Mouse (Mus musculus): ENCODE results near the gene Nav3.

The Nav3 gene

GRCm38 (mm10) chr10:109920607-109921187, 535.3 kb downstream of the Nav3 start:
- DNase-seq (ENCODE audit: low spot score in 2 of 2), result peak; percentile 35 to 52

DNA sequence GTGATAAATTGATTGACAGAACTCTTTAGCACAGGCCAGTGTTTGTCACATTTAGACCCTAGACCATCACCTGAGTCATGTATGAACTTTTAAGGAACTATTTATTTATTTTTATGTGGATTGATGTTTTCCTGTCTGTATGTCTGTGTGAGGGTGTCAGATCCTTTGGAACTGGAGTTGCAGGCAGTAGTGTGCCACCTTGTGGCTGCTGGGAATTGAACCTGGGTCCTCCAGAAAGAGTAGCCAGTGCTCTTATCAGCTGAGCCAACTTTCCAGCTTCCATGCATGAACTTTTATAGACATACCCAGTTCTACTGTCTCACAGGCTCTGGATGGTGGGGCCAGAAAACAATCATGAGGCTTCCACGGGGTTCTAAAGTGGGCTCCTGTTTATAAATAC, 536.5 kb downstream of the Nav3 start:
- DNase-seq (ENCODE audit: low spot score in 2 of 2), result no peak

DNA sequence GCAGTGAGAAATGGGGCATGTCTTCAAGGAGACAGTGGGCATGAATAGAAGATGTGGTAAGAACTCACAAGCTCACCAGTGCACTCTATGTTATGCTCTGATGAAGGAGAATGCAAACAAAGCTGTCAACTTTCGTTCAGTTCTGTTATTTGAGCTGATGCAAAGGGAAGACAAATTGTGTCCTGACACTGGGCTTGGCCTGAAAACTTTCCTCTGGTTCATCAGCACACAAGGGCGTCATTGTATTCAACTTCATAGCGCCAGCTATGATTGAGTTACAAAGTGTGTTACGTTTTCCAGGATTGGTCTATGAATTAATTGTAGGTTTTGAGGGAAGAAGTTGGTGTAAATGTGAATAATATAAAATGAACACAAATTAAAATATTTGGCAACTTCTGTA, 548.8 kb downstream of the Nav3 start:
- no peak for DNase-seq (ENCODE audit: low spot score in 2 of 2)

DNA sequence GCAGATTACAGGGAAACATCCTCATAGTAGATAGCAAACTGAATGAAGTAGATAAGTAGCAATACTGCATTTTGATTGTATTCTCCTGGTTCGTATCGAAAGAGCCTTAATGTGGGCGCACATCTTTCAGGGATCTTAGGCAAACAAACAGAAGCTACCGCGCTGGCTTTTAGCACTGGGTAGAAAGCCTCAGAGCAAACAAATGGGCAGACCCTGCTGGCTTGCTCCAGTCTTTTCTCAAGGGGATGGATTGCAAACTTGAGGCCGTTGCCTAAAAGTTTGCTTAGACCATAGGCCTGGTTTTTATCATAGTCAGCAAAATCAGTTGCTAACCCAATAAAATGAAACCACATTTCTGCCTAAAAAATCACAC, 549.6 kb downstream of the Nav3 start:
- DNase-seq (ENCODE audit: low spot score in 2 of 2), result no peak

- DNase-seq (ENCODE audit: low spot score in 2 of 2), result no peak
These were observed 550.2 kb downstream of the Nav3 start for GRCm38 (mm10) chr10:109905649-109906412.

- no peak for DNase-seq (ENCODE audit: low spot score in 2 of 2)
These were observed 551.2 kb downstream of the Nav3 start for GRCm38 (mm10) chr10:109904841-109905240.

DNA sequence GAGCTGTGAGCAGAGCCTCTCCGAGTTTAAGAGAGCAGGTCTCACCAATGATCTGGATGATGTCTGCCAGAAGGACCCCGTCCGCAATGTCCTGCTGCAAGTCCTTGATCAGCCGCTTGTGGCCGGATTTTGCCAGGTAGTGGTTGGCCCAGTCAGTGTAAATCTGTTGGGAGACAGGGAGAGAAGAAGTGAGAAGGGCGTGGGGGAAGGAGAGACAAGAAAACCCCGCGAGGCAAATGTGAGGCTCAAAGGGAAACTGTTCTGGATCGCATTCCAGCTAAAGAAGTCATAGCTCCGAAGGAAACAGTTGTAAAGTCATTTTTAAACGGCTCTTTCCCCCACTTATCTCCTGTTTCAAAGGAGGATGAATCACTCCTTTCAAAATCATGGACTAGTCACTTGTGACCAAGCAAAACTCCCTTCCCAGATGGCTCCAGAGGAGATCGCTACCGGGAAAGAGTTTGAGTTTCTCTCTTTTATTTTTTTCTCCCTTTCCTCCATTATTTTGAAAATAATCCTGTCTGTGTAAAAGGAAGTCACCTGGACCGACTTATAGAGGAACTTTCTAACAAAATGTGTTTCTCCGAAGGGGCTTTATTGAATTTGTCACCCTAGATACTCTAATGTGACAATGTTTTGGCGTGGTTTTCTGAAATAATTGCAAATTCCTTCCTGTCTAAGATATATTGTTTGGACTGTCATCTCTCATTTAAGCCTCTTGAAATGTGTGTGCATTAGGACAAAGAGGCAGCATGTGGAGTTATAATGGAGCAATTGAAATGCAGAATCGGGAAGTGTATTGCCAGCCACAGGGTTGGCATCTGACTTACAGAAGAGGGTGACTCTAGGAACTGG, 552.1 kb downstream of the Nav3 start:
- DNase-seq (ENCODE audit: low spot score in 2 of 2), result no peak

- DNase-seq (ENCODE audit: low spot score in 2 of 2), result no peak
These were observed 552.8 kb downstream of the Nav3 start for GRCm38 (mm10) chr10:109903241-109903640.

DNA sequence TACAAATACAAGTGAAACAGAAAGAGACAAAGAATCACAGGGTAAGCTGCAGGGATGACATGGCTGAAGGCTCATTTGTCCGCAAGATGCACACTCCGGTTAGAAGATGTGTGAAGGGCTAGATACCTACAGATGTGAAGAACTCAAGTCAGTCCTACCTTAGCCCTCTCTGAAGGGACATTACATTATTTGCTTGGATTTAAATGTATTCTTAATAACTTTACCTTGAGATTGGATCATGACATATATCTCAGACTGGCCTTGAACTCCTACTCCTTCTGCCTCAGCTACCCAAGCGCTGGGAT, 566.9 kb downstream of the Nav3 start:
- no peak for DNase-seq (ENCODE audit: low spot score in 2 of 2)

GRCm38 (mm10) chr10:109888355-109889170, 567.4 kb downstream of the Nav3 start:
- DNase-seq (ENCODE audit: low spot score in 2 of 2), result no peak

- no peak for DNase-seq (ENCODE audit: low spot score in 2 of 2)
These were observed 568.8 kb downstream of the Nav3 start for GRCm38 (mm10) chr10:109887160-109887559.

- no peak for DNase-seq (ENCODE audit: low spot score in 2 of 2)
These were observed 579.9 kb downstream of the Nav3 start for GRCm38 (mm10) chr10:109876107-109876506.

- DNase-seq (ENCODE audit: low spot score in 2 of 2), result no peak
These were observed 580.6 kb downstream of the Nav3 start for GRCm38 (mm10) chr10:109875312-109875830.

DNA sequence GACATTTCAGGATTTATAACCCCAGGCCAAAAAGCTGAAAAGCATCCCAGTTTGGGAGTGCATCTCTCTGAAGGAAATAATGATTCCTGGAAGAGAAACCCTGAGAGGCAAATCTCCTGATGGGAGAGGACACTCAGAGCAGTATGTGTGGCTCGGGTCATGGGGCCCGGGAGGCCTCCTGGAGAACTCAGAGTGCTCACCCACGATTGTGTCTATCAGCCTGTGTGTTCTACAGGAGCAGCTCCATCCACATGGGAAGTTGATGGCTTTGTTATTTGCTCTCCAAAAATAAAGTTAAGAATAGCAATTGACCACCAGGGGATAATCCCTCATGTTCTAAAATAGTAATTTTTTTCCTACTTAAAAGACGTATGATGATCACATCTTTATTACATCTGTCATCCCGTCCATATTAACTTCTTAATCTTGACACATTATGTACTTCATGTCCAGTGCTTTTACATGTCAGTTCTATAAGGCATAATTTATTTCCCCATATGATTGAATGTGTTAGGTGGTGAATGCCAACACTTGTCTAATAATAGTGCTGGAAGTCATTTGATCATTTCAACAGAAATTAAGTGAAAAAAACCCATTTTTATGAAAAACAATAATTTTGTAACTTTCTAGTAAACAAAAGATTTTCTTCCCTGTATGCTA, 581.2 kb downstream of the Nav3 start:
- no peak for DNase-seq (ENCODE audit: low spot score in 2 of 2)

DNA sequence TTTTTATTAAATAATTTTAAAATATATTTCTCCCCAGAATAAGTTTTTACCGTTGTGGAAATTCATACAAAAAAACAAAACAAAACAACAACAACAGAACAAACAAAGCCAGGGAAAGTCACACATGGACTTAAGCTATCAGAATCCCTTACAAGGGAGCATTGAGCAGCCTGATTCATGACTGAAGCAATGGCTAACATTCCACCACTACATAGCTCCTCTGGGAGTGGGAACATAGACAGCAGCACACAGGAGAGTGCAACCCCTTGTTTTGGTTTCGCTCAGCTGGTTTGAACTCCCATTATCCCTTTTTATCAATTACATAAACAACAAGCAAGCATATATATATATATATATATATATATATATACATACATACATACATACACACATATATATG, 589.9 kb downstream of the Nav3 start:
- DNase-seq (ENCODE audit: low spot score in 2 of 2), result no peak

- DNase-seq (ENCODE audit: low spot score in 2 of 2), result no peak
These were observed 590.6 kb downstream of the Nav3 start for GRCm38 (mm10) chr10:109865391-109865790.

DNA sequence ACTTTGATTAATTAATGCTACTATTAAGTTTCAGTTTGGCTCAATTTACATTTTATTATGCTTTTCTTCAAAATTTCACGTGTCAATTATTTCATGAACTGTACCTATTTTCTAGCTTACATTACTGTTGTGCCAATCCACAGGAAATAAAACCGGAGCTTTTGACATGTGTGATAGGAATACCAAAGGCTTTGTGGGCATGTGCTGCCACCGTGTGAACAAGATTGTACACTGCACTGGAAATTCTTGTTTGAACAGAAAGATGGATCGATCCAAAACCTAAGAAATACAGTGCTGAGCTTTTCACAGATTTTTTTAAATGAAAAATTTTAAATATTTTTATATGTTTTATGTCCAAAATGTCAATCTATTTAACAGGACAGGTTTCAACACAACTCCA, 591.3 kb downstream of the Nav3 start:
- no peak for DNase-seq (ENCODE audit: low spot score in 2 of 2)

- DNase-seq (ENCODE audit: low spot score in 2 of 2), result no peak
These were observed 594.7 kb downstream of the Nav3 start for GRCm38 (mm10) chr10:109861275-109861674.

GRCm38 (mm10) chr10:109858568-109858967, 597.4 kb downstream of the Nav3 start:
- DNase-seq (ENCODE audit: low spot score in 2 of 2), result no peak

DNA sequence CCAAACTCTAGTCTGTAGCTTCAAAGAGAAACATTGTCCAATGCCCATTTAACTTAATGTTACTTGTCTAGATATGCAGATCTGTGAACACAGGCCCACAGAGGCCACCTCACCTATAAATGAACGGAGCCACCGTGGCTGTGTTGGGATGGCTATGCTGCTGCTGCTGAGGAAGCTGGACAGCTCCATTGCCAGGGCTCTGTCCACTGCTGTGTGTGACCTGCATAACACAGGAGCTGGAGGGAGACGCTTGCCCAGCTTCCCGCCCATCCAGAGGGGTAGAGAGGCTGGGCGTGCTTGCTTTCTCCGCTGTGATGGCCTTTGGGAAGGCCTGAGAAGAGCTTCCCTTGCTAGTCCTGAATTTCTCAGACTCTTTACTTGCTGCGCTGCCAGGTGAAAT, 603.6 kb downstream of the Nav3 start:
- no peak for DNase-seq (ENCODE audit: low spot score in 2 of 2)

- no peak for DNase-seq (ENCODE audit: low spot score in 2 of 2)
These were observed 608.4 kb downstream of the Nav3 start for GRCm38 (mm10) chr10:109847631-109848030.

All from right cerebral cortex, postnatal 36 days (tissue).